Mouse (Mus musculus) heart, postnatal 14 days (tissue): ENCODE results near the gene H13. TPM values are rescaled to one million over a fixed set of nuclear protein-coding genes. Genes with fewer than 3 reads are reported as not detected.
A peak's percentile ranks its signal among the peaks of the same experiment; 100 is the strongest.

ENCODE experiments used
- DNase-seq, 2 experiments: peaks; one replicate each; pipeline ENCODE4 v3.0.0; 2021 to 2022
- intact Hi-C: fragments of 180-260 bp; cut with DNase I; formaldehyde crosslinking; loops from one replicate; pipeline ENCODE4 v1.15.1; 2025
- long read RNA-seq, 2 experiments: library from polyadenylated mRNA; stranded (forward); transcript quantifications; one replicate each; pipeline ENCODE4 v2.0.0; 2021
- total RNA-seq, 2 experiments: library from RNA; stranded (reverse); gene quantifications; 2 replicates each; pipeline ENCODE4 v1.2.3; 2021

H13 gene
- 10 to 100 TPM; 38.7 to 42.4 TPM for total RNA-seq
- long read RNA-seq, experiment 1, full-length matches to known transcripts, result 121 of 132 reads
- long read RNA-seq, experiment 1, partial matches to known transcripts, result 2 of 132 reads
- long read RNA-seq, experiment 1, other reads (novel, unspliced or antisense), result 9 of 132 reads
- long read RNA-seq, experiment 2, full-length matches to known transcripts, result 121 of 134 reads
- long read RNA-seq, experiment 2, partial matches to known transcripts, result 2 of 134 reads
- long read RNA-seq, experiment 2, other reads (novel, unspliced or antisense), result 11 of 134 reads

- intact Hi-C loops, result loop anchor here (10.0 kb wide), 1 partner anchor 214 kb away; no protein-coding TSS in a partner anchor
- peak; percentile 94 to 96 for DNase-seq
Measured at GRCm38 (mm10) chr2:152669256-152669638, at the start of gene H13. Gene H13 (plus strand): TSS chr2:152669461.

GRCm38 (mm10) chr2:152620367-152621134 is 48.7 kb upstream of the H13 start:
- intact Hi-C loops, result no loop called here
- DNase-seq, result peak in 1 of 2 experiments; percentile 44

- DNase-seq, result no peak
- intact Hi-C loops, result no loop called here
Measured at GRCm38 (mm10) chr2:152622151-152622550, 47.1 kb upstream of the H13 start.

GRCm38 (mm10) chr2:152622953-152623352 is 46.3 kb upstream of the H13 start, which contains the start of gene Defb25:
Gene Defb25 (minus strand): TSS chr2:152623053.
- DNase-seq, result no peak
- intact Hi-C loops, result no loop called here

- no peak for DNase-seq
- intact Hi-C loops, result no loop called here
Measured at GRCm38 (mm10) chr2:152624566-152624965, 44.7 kb upstream of the H13 start.

- intact Hi-C loops, result no loop called here
- DNase-seq, result no peak
Measured at GRCm38 (mm10) chr2:152625256-152625655, 44.0 kb upstream of the H13 start.

GRCm38 (mm10) chr2:152626774-152627591 is 42.3 kb upstream of the H13 start, which contains the start of gene Rem1:
Gene Rem1 (plus strand): TSS chr2:152626951.
- intact Hi-C loops, result no loop called here
- DNase-seq, result peak; percentile 62 to 65

GRCm38 (mm10) chr2:152628066-152628465 is 41.2 kb upstream of the H13 start:
- intact Hi-C loops, result no loop called here
- DNase-seq, result peak in 1 of 2 experiments; percentile 39

GRCm38 (mm10) chr2:152629239-152629638 is 40.0 kb upstream of the H13 start:
- no peak for DNase-seq

GRCm38 (mm10) chr2:152629904-152630303 is 39.4 kb upstream of the H13 start:
- DNase-seq, result no peak
- intact Hi-C loops, result no loop called here

More at GRCm38 (mm10) chr2:152629239-152629638, 40.0 kb upstream of the H13 start:
- intact Hi-C loops, result no loop called here

GRCm38 (mm10) chr2:152633334-152633733 is 35.9 kb upstream of the H13 start:
- DNase-seq, result peak in 1 of 2 experiments; percentile 34
- intact Hi-C loops, result no loop called here

GRCm38 (mm10) chr2:152634311-152634710 is 35.0 kb upstream of the H13 start:
- intact Hi-C loops, result no loop called here

GRCm38 (mm10) chr2:152636246-152637005 is 32.8 kb upstream of the H13 start:
- intact Hi-C loops, result no loop called here
- DNase-seq, result peak; percentile 81 to 84

More at GRCm38 (mm10) chr2:152634311-152634710, 35.0 kb upstream of the H13 start:
- no peak for DNase-seq

- intact Hi-C loops, result no loop called here
- DNase-seq, result no peak
Measured at GRCm38 (mm10) chr2:152637006-152637322, 32.3 kb upstream of the H13 start.

GRCm38 (mm10) chr2:152637381-152637780 is 31.9 kb upstream of the H13 start:
- no peak for DNase-seq
- intact Hi-C loops, result no loop called here

GRCm38 (mm10) chr2:152638865-152639264 is 30.4 kb upstream of the H13 start:
- DNase-seq, result no peak

GRCm38 (mm10) chr2:152639406-152640113 is 29.7 kb upstream of the H13 start:
- intact Hi-C loops, result no loop called here

More at GRCm38 (mm10) chr2:152638865-152639264, 30.4 kb upstream of the H13 start:
- intact Hi-C loops, result no loop called here

GRCm38 (mm10) chr2:152652901-152653620 is 16.2 kb upstream of the H13 start:
- intact Hi-C loops, result no loop called here
- peak; percentile 57 for DNase-seq

More at GRCm38 (mm10) chr2:152639406-152640113, 29.7 kb upstream of the H13 start:
- DNase-seq, result peak; percentile 59 to 61
